In genomic region chr5:93266883-93267704, GRCm38 (mm10) we compare ENCODE assay signal across 8 mouse cellular contexts. TPM values are rescaled to one million over a fixed set of nuclear protein-coding genes. Genes with fewer than 3 reads are reported as not detected.
DNase-seq lines count a peak whose midpoint lies in the region; ATAC-seq and TF ChIP-seq lines count a peak whose summit lies in the region.

Gene Ccng2 (plus strand): TSS chr5:93267257.

- TF ChIP-seq POLR2A in olfactory bulb, adult 2 months (IDR thresholded peaks at IDR 0.05; ENCODE audit: insufficient read depth, low read depth, low read length): peak; percentile 98
- TF ChIP-seq POLR2A in thymus, adult 2 months (IDR thresholded peaks at IDR 0.05; ENCODE audit: control insufficient read depth, extremely low read depth, insufficient read depth, low read length, poor library complexity): peak; percentile 99

- H3K36me3 ChIP-seq in G1E (replicated peaks): peaks cover 17% of the 10 kb centered on the region
- peaks cover 13% of the 10 kb centered on the region for H3K36me3 ChIP-seq in forebrain, embryonic 16.5 days (ENCODE audit: control insufficient read depth, insufficient read depth)
- H3K36me3 ChIP-seq in lung, embryonic 14.5 days (ENCODE audit: insufficient read depth): peaks cover 19% of the 10 kb centered on the region
- H3K36me3 ChIP-seq in thymus, adult 2 months (ENCODE audit: control insufficient read depth, insufficient read depth, low read length): peaks cover 26% of the 10 kb centered on the region

- H3K4me2 ChIP-seq in forebrain, embryonic 16.5 days (ENCODE audit: low read length): peak within 1 kb of the TSS; percentile 59
- H3K4me2 ChIP-seq in lung, embryonic 14.5 days: peak within 1 kb of the TSS; percentile 71

- H3K9ac ChIP-seq in forebrain, embryonic 16.5 days (replicated peaks; ENCODE audit: low read depth, low read length): peak within 1 kb of the TSS; percentile 90
- H3K9ac ChIP-seq in lung, embryonic 14.5 days: peak within 1 kb of the TSS; percentile 94

- no peak for TF ChIP-seq CTCF in G1E (IDR thresholded peaks at IDR 0.05; ENCODE audit: low read depth, low read length)
- TF ChIP-seq CTCF in layer of hippocampus, adult 2 months (conservative IDR thresholded peaks at IDR 0.05): peak; percentile 54
- TF ChIP-seq CTCF in lung, embryonic 14.5 days (IDR thresholded peaks at IDR 0.05; ENCODE audit: low read depth): peak; percentile 15; the same call in 1 of the 2 replicates
- no peak for TF ChIP-seq CTCF in olfactory bulb, adult 2 months (IDR thresholded peaks at IDR 0.05; ENCODE audit: insufficient read depth, low read depth, low read length)
- TF ChIP-seq CTCF in thymus, adult 2 months (IDR thresholded peaks at IDR 0.05; ENCODE audit: borderline replicate concordance, control insufficient read depth, extremely low read depth, insufficient read depth, low read length, poor library complexity): no peak; the same call in 1 of the 2 replicates

- DNase-seq in G1E (ENCODE audit: low spot score): peak; percentile 98
- peak; percentile 95 to 97 for DNase-seq in cerebellum, adult 18-20 months
- peak; percentile 96 to 97 for DNase-seq in heart, postnatal 36 days
- peak; percentile 94 to 99 for DNase-seq in layer of hippocampus, adult 2 months (ENCODE audit: low spot score in 2 of 2)
- DNase-seq in lung, embryonic 14.5 days: peak; percentile 98
- DNase-seq in thymus, adult 2 months: peak; percentile 97

- H3K4me3 ChIP-seq in G1E (ENCODE audit: low read depth, low read length): peak within 1 kb of the TSS; percentile 96
- H3K4me3 ChIP-seq in forebrain, embryonic 16.5 days (replicated peaks; ENCODE audit: low read length): peak within 1 kb of the TSS; percentile 88
- H3K4me3 ChIP-seq in layer of hippocampus, adult 2 months: peak within 1 kb of the TSS; percentile 82
- peak within 1 kb of the TSS; percentile 97 for H3K4me3 ChIP-seq in lung, embryonic 14.5 days (ENCODE audit: low read depth, low read length)
- peak within 1 kb of the TSS; percentile 80 for H3K4me3 ChIP-seq in olfactory bulb, adult 2 months (ENCODE audit: insufficient read depth, low read depth, low read length)
- H3K4me3 ChIP-seq in thymus, adult 2 months (ENCODE audit: control insufficient read depth, insufficient read depth, low read length): peak within 1 kb of the TSS; percentile 84

- peaks cover 52% of the 10 kb centered on the region for H3K4me1 ChIP-seq in G1E (ENCODE audit: insufficient read depth, low read depth, low read length)
- H3K4me1 ChIP-seq in forebrain, embryonic 16.5 days (replicated peaks; ENCODE audit: control insufficient read depth, insufficient read depth, low read length): peaks cover 15% of the 10 kb centered on the region
- peaks cover 6% of the 10 kb centered on the region; the same call in 1 of the 2 replicates for H3K4me1 ChIP-seq in lung, embryonic 14.5 days (ENCODE audit: insufficient read depth)
- no peaks in the 10 kb centered on the region for H3K4me1 ChIP-seq in olfactory bulb, adult 2 months (ENCODE audit: control insufficient read depth, insufficient read depth, low read length)
- peaks cover 18% of the 10 kb centered on the region for H3K4me1 ChIP-seq in thymus, adult 2 months (replicated peaks; ENCODE audit: control insufficient read depth, insufficient read depth, low read length)

- H3K27me3 ChIP-seq in G1E (ENCODE audit: insufficient read depth, low read length): no peaks in the 10 kb centered on the region
- H3K27me3 ChIP-seq in forebrain, embryonic 16.5 days (replicated peaks; ENCODE audit: control insufficient read depth, insufficient read depth, low read length): no peaks in the 10 kb centered on the region
- H3K27me3 ChIP-seq in lung, embryonic 14.5 days (ENCODE audit: insufficient read depth, low read length): no peaks in the 10 kb centered on the region
- no peaks in the 10 kb centered on the region for H3K27me3 ChIP-seq in thymus, adult 2 months (ENCODE audit: control insufficient read depth, insufficient read depth, low read length)

- H3K27ac ChIP-seq in forebrain, embryonic 16.5 days (ENCODE audit: low read length): peak within 1 kb of the TSS; percentile 97
- H3K27ac ChIP-seq in layer of hippocampus, adult 2 months: peak within 1 kb of the TSS; percentile 97
- H3K27ac ChIP-seq in lung, embryonic 14.5 days (ENCODE audit: low read depth): peak within 1 kb of the TSS; percentile 96
- H3K27ac ChIP-seq in olfactory bulb, adult 2 months (ENCODE audit: insufficient read depth, low read depth, low read length): peak within 1 kb of the TSS; percentile 97
- H3K27ac ChIP-seq in thymus, adult 2 months (ENCODE audit: control insufficient read depth, insufficient read depth, low read length): peak within 1 kb of the TSS; percentile 87

- ATAC-seq in G1E (ENCODE audit: extremely low read depth, insufficient number of reproducible peaks, low FRiP score, poor library complexity, severe bottlenecking): peak; percentile 89
- ATAC-seq in forebrain, embryonic 16.5 days: peak; percentile 96
- ATAC-seq in lung, embryonic 14.5 days (ENCODE audit: insufficient read depth): peak; percentile 95

- no peaks in the 10 kb centered on the region for H3K9me3 ChIP-seq in G1E (replicated peaks)
- H3K9me3 ChIP-seq in forebrain, embryonic 16.5 days (ENCODE audit: control insufficient read depth, low read length): no peaks in the 10 kb centered on the region
- H3K9me3 ChIP-seq in lung, embryonic 14.5 days (ENCODE audit: low read depth, low read length): no peaks in the 10 kb centered on the region

- under 1% methylated on average over 54 of the region's 54 CpGs for WGBS in forebrain, embryonic 16.5 days
- under 1% methylated on average over 54 of the region's 54 CpGs for WGBS in lung, embryonic 14.5 days
- under 1% methylated on average over 54 of the region's 54 CpGs for WGBS in olfactory bulb, adult 2 months
- WGBS in thymus, adult 2 months: under 1% methylated on average over 54 of the region's 54 CpGs

- intact Hi-C loops in heart, postnatal 36 days (cut with DNase I): loop anchor here (5.0 to 10.0 kb wide), 3 partner anchors 175 to 1302 kb away; partner anchors contain the start of genes Rchy1 and Sept11

RNA-seq across cellular contexts. Expression of gene Ccng2, which starts in this region (rescaled TPM):
- total RNA-seq in G1E (2014; fragmentation: Nextera tagmentation) (110 and 117 TPM in 2 replicates), G1E (2017) (215 and 251 TPM in 2 replicates)
- 30.9 and 35.2 TPM in 2 replicates for polyA plus RNA-seq in G1E (2012)
- 149 and 198 TPM in 2 replicates for polyA plus RNA-seq in forebrain, embryonic 16.5 days (2015; fragmentation: Nextera tagmentation; extraction: Ambion mirVana)
- 10 to 100 TPM; 19.2 to 20.8 TPM for total RNA-seq in heart, postnatal 36 days (2021)
- 10 to 100 TPM; 48.2 to 51.5 TPM for total RNA-seq in layer of hippocampus, adult 2 months (2021)
- 50.9 and 53.5 TPM in 2 replicates for polyA plus RNA-seq in lung, embryonic 14.5 days (2014; fragmentation: Nextera tagmentation; extraction: Ambion mirVana)
- polyA plus RNA-seq in olfactory bulb, adult 2 months (2012; ENCODE audit: insufficient read depth, insufficient read length, low replicate concordance, missing spikeins): not detected in 2 replicates
- 78.4 and 142 TPM in 2 replicates for polyA plus RNA-seq in thymus, adult 2 months (2012; rRNA removed)

Comparison
In these comparisons a context has a peak if more than half of its experiments do, and no peak if none do; other contexts are left out.
1. Peak in every context shown above with its lines: DNase-seq, ATAC-seq, H3K4me3 ChIP-seq and H3K27ac ChIP-seq.
2. CTCF ChIP-seq: peak in layer of hippocampus, adult 2 months (single experiment) and lung, embryonic 14.5 days (single experiment); none in G1E (single experiment), olfactory bulb, adult 2 months (single experiment) and thymus, adult 2 months (single experiment).